Mouse (Mus musculus) kidney, adult 2 months (tissue): ENCODE measurements around the gene Hist2h2aa1.
"Not testable (repeated sequence)": the region's sequence is repeated elsewhere in the genome, so short reads cannot be mapped to it uniquely, and the experiment has no call there.

ENCODE experiments used
- CTCF ChIP-seq: fragments of 200-500 bp; conservative IDR thresholded peaks from 2 replicates; pipeline ENCODE4 v1.5.1; 2011; ENCODE audit warnings: low read depth, mild to moderate bottlenecking, control low read depth, low read length, moderate library complexity, mixed read lengths; ENCODE audit not compliant: insufficient read depth, insufficient read length
- POLR2A ChIP-seq: fragments of 200-500 bp; IDR thresholded peaks from one replicate; pipeline ENCODE4 v1.6.1; 2011; ENCODE audit warnings: low read depth, low read length, control low read depth

DNA sequence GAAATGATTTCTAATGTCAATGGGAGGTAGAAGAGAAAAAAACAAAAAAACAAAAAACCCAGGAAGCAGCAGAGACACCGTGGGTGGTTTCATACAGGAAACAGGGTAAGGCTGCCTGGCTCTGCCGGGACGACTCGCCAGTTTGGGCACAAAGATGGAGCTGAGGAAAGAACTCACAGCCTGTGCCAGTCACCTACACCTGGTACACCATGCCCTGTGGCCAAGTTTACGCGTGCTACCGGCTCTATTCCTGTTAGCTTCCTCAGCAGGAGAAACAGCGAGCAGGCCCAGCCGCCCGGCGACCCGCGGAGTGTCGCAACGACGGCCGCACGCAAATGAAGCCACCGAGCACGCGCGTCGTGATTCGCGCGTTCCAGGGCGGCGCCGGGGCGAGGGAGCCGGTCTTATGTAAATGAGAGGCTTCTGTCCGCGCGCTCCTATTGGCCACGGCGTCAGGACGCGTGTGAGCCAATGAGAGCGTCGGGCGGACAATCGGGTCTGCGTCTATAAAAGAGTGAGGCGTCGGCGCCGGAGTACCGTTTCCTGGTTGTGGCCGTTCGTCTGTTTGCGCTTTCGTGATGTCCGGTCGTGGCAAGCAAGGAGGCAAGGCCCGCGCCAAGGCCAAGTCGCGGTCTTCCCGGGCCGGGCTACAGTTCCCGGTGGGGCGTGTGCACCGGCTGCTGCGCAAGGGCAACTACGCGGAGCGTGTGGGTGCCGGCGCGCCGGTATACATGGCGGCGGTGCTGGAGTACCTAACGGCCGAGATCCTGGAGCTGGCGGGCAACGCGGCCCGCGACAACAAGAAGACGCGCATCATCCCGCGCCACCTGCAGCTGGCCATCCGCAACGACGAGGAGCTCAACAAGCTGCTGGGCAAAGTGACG lies at the start of gene Hist2h2aa1:
- peak; percentile 60 for TF ChIP-seq POLR2A
- TF ChIP-seq CTCF = not testable (repeated sequence)
